Mouse (Mus musculus) liver, adult 2 months (tissue): ENCODE measurements around the gene Dhx30. TPM values are rescaled to one million over a fixed set of nuclear protein-coding genes. Genes with fewer than 3 reads are reported as not detected.

Source experiments
- DNase-seq: peaks from one replicate; pipeline ENCODE4 v3.0.0-alpha.2; 2011; ENCODE audit warnings: low read depth, low spot score; ENCODE audit errors: extremely low read depth
- H3K27ac ChIP-seq: fragments of 200-500 bp; replicated peaks from 2 replicates; pipeline ENCODE4 v1.5.1; 2012; ENCODE audit warnings: low read depth, mild to moderate bottlenecking, control low read depth, inconsistent platforms, low read length; ENCODE audit not compliant: insufficient read depth
- H3K27me3 ChIP-seq: fragments of 200-500 bp; 2 replicates; pipeline ENCODE4 v1.6.1; 2012; ENCODE audit warnings: mild to moderate bottlenecking, moderate library complexity, low read length, inconsistent platforms; ENCODE audit not compliant: control insufficient read depth, insufficient read depth
- H3K36me3 ChIP-seq: fragments of 200-500 bp; 2 replicates; pipeline ENCODE4 v1.6.1; 2012; ENCODE audit warnings: low read length, inconsistent platforms; ENCODE audit not compliant: control insufficient read depth, insufficient read depth
- H3K4me1 ChIP-seq: fragments of 200-500 bp; 2 replicates; pipeline ENCODE4 v1.6.1; 2011; ENCODE audit warnings: low read length; ENCODE audit not compliant: control insufficient read depth, insufficient read depth
- H3K4me3 ChIP-seq: fragments of 200-500 bp; 2 replicates; pipeline ENCODE4 v1.5.1; 2011; ENCODE audit warnings: low read depth, mild to moderate bottlenecking, control low read depth, low read length, moderate library complexity; ENCODE audit not compliant: insufficient read depth
- H3K79me2 ChIP-seq: fragments of 200-500 bp; 2 replicates; pipeline ENCODE4 v1.6.1; 2012; ENCODE audit warnings: inconsistent platforms, mild to moderate bottlenecking, low read length, moderate library complexity; ENCODE audit not compliant: control insufficient read depth, insufficient read depth
- H3K9ac ChIP-seq: fragments of 200-500 bp; 2 replicates; pipeline ENCODE4 v1.6.1; 2012; ENCODE audit warnings: low read depth, mild to moderate bottlenecking, control low read depth, inconsistent platforms, low read length
- CTCF ChIP-seq: fragments of 200-500 bp; IDR thresholded peaks from 2 replicates; pipeline ENCODE4 v1.5.1; 2011; ENCODE audit warnings: low read depth, low read length, control low read depth
- POLR2A ChIP-seq: fragments of 200-500 bp; IDR thresholded peaks from 2 replicates; pipeline ENCODE4 v1.6.1; 2011; ENCODE audit warnings: low read length, control low read depth; ENCODE audit not compliant: insufficient read depth; ENCODE audit errors: extremely low read depth
- WGBS: fragments of 180-500 bp; shearing (Covaris S2); methylation state at CpG from one replicate; pipeline ENCODE4 v1.1.7; 2018; 5-methylcytosine and 5-hydroxymethylcytosine counted together
- polyA plus RNA-seq: library from polyadenylated mRNA; depleted of rRNA; stranded (reverse); fragments of >200 nt; gene quantifications from 2 replicates; pipeline ENCODE4 v1.2.3, GENCODE M21; 2012
- total RNA-seq: library from RNA; depleted of rRNA; stranded (reverse); fragments of >200 nt; gene quantifications from 2 replicates; pipeline ENCODE4 v1.2.3, GENCODE M21; 2014

Dhx30 gene
- total and polyA plus RNA-seq, 2 experiments: 20.6 to 48.5 TPM

DNA sequence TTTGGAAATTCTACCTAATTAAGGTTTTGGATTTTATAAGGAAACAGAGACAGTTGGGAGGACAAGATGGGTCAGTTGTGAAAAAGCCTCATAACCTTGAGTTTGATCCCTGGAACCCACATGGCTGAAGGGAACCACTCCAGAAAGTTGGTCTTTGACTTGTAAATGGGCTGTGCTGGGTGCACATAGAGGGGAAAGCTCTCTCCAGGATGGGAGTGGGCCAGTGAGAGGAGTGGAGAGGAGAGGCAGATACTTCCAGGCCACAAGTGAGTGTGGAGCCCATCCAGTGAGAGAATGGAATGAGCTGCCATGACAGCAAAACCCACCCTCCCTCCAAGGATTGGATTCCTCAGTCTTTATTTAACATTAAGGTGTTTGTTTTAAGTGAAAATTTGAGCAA is 66.4 kb downstream of the Dhx30 start:
- H3K79me2 ChIP-seq: no peaks in the 10 kb centered on the region

GRCm38 (mm10) chr9:110047857-110048256 is 69.8 kb downstream of the Dhx30 start:
- TF ChIP-seq CTCF: no peak
- Histone ChIP-seq H3K9ac (no peak overlapping the region), H3K79me2 (no peaks in the 10 kb centered on the region), H3K36me3 (peaks cover 2% of the 10 kb centered on the region; the same call in 1 of the 2 replicates), H3K27ac (no peak overlapping the region), H3K27me3 (no peaks in the 10 kb centered on the region), H3K4me3 (no peak overlapping the region), H3K4me1 (no peaks in the 10 kb centered on the region)
- WGBS: 84% methylated on average over 3 of the region's 3 CpGs
- DNase-seq: no peak

More for the DNA sequence above, 66.4 kb downstream of the Dhx30 start:
- Histone ChIP-seq H3K4me3 (no peak overlapping the region), H3K9ac (no peak overlapping the region), H3K27me3 (no peaks in the 10 kb centered on the region), H3K27ac (no peak overlapping the region), H3K36me3 (no peaks in the 10 kb centered on the region), H3K4me1 (no peaks in the 10 kb centered on the region)
- TF ChIP-seq POLR2A: no peak
- no peak for TF ChIP-seq CTCF
- no peak for DNase-seq

DNA sequence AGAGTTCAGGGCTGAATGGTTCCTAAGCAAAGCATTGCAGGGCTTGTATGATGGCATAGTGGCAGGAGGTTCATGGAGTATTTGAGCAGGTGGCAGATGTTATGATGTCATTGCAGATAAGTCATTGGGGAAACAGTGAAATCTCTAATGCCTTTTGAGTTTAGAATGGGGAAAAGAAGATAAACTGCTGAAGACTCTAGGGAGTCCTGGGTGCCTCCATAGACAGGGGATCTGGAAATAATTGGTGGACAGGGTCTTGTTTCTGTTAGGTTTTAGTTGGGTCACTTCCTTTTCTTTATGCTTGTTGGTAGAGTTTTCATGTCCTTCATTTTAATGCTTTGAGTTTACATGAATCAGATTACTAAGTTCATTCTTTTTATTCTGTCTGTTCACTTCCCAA is 70.4 kb downstream of the Dhx30 start:
- Histone ChIP-seq H3K9ac (no peak overlapping the region), H3K27ac (no peak overlapping the region), H3K4me3 (no peak overlapping the region), H3K79me2 (no peaks in the 10 kb centered on the region), H3K4me1 (no peaks in the 10 kb centered on the region), H3K36me3 (peaks cover 2% of the 10 kb centered on the region; the same call in 1 of the 2 replicates), H3K27me3 (no peaks in the 10 kb centered on the region)
- no peak for TF ChIP-seq POLR2A
- no peak for TF ChIP-seq CTCF
- DNase-seq: no peak

- Histone ChIP-seq H3K27ac (no peak overlapping the region), H3K27me3 (no peaks in the 10 kb centered on the region), H3K4me1 (no peaks in the 10 kb centered on the region), H3K4me3 (no peak overlapping the region), H3K79me2 (no peaks in the 10 kb centered on the region; the same call in 1 of the 2 replicates), H3K9ac (no peak overlapping the region), H3K36me3 (peaks cover 2% of the 10 kb centered on the region; the same call in 1 of the 2 replicates)
- no peak for TF ChIP-seq POLR2A
- TF ChIP-seq CTCF: no peak
- DNase-seq: no peak
These were observed 71.8 kb downstream of the Dhx30 start for GRCm38 (mm10) chr9:110045763-110046377.

- no peak for DNase-seq
These were observed 73.3 kb downstream of the Dhx30 start for GRCm38 (mm10) chr9:110044373-110044772.

DNA sequence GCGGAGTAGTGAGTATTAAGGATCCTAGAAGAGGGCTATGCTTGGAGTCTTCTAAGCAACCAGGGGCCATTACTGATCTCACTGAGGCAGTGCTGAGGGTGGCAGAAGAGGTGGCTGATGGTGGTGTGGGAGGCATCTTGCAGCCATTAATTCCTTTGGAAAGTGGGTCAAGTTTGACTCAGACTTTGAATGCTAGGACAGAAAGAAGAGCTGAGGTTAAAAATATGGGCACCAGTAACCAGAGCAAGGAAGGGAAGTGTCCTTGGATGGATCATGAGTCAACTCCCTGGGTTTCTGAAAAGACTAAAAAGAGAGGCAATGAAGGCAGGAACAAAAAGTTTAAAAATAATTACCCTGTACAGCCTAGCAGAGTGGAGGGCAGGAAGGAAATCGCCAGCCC is 79.1 kb downstream of the Dhx30 start:
- Histone ChIP-seq H3K4me3 (no peak overlapping the region), H3K79me2 (no peaks in the 10 kb centered on the region; the same call in 1 of the 2 replicates), H3K4me1 (0 out of 2 replicates have a peak, but pooled peaks cover 2% of the 10 kb centered on the region), H3K36me3 (peaks cover 21% of the 10 kb centered on the region), H3K9ac (no peak overlapping the region), H3K27ac (no peak overlapping the region), H3K27me3 (no peaks in the 10 kb centered on the region)
- DNase-seq: no peak
- WGBS: 100% methylated on average over 2 of the region's 2 CpGs
- no peak for TF ChIP-seq POLR2A
- no peak for TF ChIP-seq CTCF

More at GRCm38 (mm10) chr9:110044373-110044772, 73.3 kb downstream of the Dhx30 start:
- H3K79me2 ChIP-seq: no peaks in the 10 kb centered on the region; the same call in 1 of the 2 replicates
- WGBS: 82% methylated on average over 4 of the region's 4 CpGs
- H3K36me3 ChIP-seq: peaks cover 2% of the 10 kb centered on the region; the same call in 1 of the 2 replicates
- H3K4me3 ChIP-seq: no peak overlapping the region
- H3K27me3 ChIP-seq: no peaks in the 10 kb centered on the region
- no peak overlapping the region for H3K27ac ChIP-seq
- no peak overlapping the region for H3K9ac ChIP-seq
- H3K4me1 ChIP-seq: 0 out of 2 replicates have a peak, but pooled peaks cover 2% of the 10 kb centered on the region
- TF ChIP-seq POLR2A (no peak), CTCF (no peak)
